Mouse (Mus musculus) ES-Bruce4 (cell line): ENCODE data around the gene Foxo3. TPM values are rescaled to one million over a fixed set of nuclear protein-coding genes. Genes with fewer than 3 reads are reported as not detected.

Source experiments
- H3K27ac ChIP-seq: 2 replicates; pipeline ENCODE4 v1.5.1; 2012; ENCODE audit warnings: low read length, inconsistent platforms; ENCODE audit not compliant: insufficient read depth
- H3K27me3 ChIP-seq: 2 replicates; pipeline ENCODE4 v1.6.1; 2012; ENCODE audit warnings: mild to moderate bottlenecking, low read length, inconsistent platforms; ENCODE audit not compliant: control insufficient read depth, poor library complexity, insufficient read depth, severe bottlenecking
- H3K36me3 ChIP-seq: 2 replicates; pipeline ENCODE4 v1.6.1; 2012; ENCODE audit warnings: inconsistent platforms, mild to moderate bottlenecking, low read length, moderate library complexity; ENCODE audit not compliant: control insufficient read depth, poor library complexity, insufficient read depth, severe bottlenecking
- H3K4me1 ChIP-seq: one replicate; pipeline ENCODE4 v1.8.1; 2011; ENCODE audit warnings: low read length; ENCODE audit not compliant: control insufficient read depth, insufficient read depth
- H3K4me3 ChIP-seq: 2 replicates; pipeline ENCODE4 v1.5.1; 2011; ENCODE audit warnings: low read depth, mild to moderate bottlenecking, low read length
- H3K9ac ChIP-seq: 2 replicates; pipeline ENCODE4 v1.6.1; 2012; ENCODE audit warnings: low read depth, mild to moderate bottlenecking, inconsistent platforms; ENCODE audit not compliant: poor library complexity, severe bottlenecking
- H3K9me3 ChIP-seq: replicated peaks from 2 replicates; pipeline ENCODE4 v1.6.1; 2012; ENCODE audit warnings: mild to moderate bottlenecking, low read length, inconsistent platforms; ENCODE audit not compliant: control insufficient read depth, poor library complexity, insufficient read depth, severe bottlenecking
- CTCF ChIP-seq: IDR thresholded peaks from one replicate; pipeline ENCODE4 v1.8.1; 2011; ENCODE audit warnings: low read depth, low read length
- EP300 ChIP-seq: IDR thresholded peaks from 2 replicates; pipeline ENCODE4 v1.6.1; 2011; ENCODE audit warnings: low read depth, low read length; ENCODE audit not compliant: insufficient read depth
- POLR2A ChIP-seq: IDR thresholded peaks from one replicate; pipeline ENCODE4 v1.8.1; 2011; ENCODE audit warnings: low read length; ENCODE audit not compliant: insufficient read depth
- polyA plus RNA-seq: library from polyadenylated mRNA; stranded (reverse); fragments of >200 nt; gene quantifications from 2 replicates; pipeline ENCODE4 v1.2.4, GENCODE M21; 2011; ENCODE audit warnings: low read depth; ENCODE audit not compliant: missing spikeins, insufficient read depth, insufficient read length

The Foxo3 gene
- polyA plus RNA-seq, 1 experiment: 44.9 TPM

GRCm38 (mm10) chr10:42287666-42288065, 11.1 kb upstream of the Foxo3 start:
- no peak for TF ChIP-seq POLR2A
- no peak for TF ChIP-seq CTCF
- no peak for TF ChIP-seq EP300
- H3K4me1 ChIP-seq: no peaks in the 10 kb centered on the region
- peaks cover 23% of the 10 kb centered on the region for H3K9me3 ChIP-seq
- H3K27me3 ChIP-seq: no peaks in the 10 kb centered on the region
- no peak overlapping the region for H3K9ac ChIP-seq
- no peak overlapping the region for H3K27ac ChIP-seq
- H3K4me3 ChIP-seq: no peak overlapping the region
- H3K36me3 ChIP-seq: no peaks in the 10 kb centered on the region

DNA sequence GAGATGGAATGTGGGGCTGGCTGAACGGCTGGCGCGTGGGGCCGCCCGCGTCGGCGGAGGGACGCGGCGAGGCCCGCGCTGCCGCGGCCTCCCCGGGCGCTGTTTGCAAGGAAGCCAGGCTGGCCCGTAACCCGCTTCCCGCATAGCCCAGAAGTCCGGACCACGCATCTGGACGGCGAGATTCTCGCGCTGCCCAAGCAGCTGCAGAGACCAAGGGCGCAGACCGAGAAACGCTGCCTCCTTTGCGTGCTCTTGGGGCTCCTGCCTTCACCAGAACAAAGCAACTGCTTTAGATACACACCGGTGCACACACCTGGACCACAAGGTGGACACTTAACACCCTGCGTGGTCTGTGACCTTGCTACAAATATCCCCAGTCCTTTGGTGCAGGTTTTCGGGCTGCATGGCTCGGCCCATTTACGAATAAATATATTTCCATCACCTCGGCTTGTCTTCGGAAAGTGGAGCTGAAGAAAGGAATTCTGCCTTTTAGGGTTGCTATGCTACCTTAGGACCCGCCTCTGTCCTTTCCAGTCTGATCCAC, 1.8 kb upstream of the Foxo3 start:
- H3K9me3 ChIP-seq: no peaks in the 10 kb centered on the region
- H3K27me3 ChIP-seq: no peaks in the 10 kb centered on the region
- no peaks in the 10 kb centered on the region; the same call in 1 of the 2 replicates for H3K36me3 ChIP-seq
- H3K4me3 ChIP-seq: peak overlapping the region; percentile 91
- H3K27ac ChIP-seq: peak overlapping the region; percentile 10; the same call in 1 of the 2 replicates
- TF ChIP-seq EP300 (no peak), CTCF (no peak), POLR2A (no peak)
- no peaks in the 10 kb centered on the region for H3K4me1 ChIP-seq
- peak overlapping the region; percentile 44 for H3K9ac ChIP-seq

DNA sequence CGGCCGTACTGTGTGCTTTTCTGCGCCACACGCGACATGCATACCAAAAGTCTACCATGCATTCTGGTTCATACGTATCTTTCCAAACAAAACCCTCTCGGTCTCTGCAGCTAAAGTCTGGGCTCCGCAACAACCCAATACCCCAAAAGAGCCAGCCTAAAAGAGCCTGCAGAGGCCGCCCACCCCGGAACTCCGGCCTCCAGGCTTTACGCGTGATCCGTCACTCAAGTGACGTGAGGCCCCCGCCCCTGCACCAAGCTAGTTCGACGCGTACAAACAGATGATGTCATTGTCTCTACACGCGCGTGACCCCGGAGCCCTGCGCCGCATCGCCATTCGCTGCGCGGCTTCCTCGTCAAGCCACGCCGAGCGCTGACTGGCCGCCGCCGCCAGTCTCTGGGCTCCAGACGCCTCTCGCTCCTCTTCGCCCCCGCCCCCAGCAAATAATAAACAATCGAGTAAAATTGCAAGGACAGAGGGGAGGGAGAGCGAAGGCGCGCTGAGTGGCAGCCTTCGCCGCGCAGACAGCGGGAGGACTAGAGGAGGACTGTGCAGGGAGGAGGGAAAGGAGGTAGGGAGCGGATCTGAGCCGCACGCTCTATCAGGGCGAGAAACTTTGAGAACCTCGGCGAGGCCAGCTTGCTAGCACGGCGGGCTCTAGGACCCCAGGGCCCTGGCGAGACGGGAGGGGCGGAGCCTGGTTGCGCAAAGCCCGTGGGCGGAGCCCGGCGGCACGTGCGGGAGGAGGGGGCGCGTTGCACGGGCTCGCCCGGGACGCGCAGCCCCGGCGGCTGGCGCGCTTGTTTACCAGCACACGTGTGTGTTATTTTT, 1.1 kb upstream of the Foxo3 start:
- TF ChIP-seq POLR2A (peak; percentile 20), EP300 (peak; percentile 71; the same call in 1 of the 2 replicates), CTCF (no peak)
- H3K36me3 ChIP-seq: no peaks in the 10 kb centered on the region; the same call in 1 of the 2 replicates
- H3K27me3 ChIP-seq: no peaks in the 10 kb centered on the region
- no peaks in the 10 kb centered on the region for H3K9me3 ChIP-seq
- H3K4me1 ChIP-seq: no peaks in the 10 kb centered on the region
- H3K4me3 ChIP-seq: peak overlapping the region; percentile 91
- H3K27ac ChIP-seq: peak overlapping the region; percentile 76
- H3K9ac ChIP-seq: peak overlapping the region; percentile 93

DNA sequence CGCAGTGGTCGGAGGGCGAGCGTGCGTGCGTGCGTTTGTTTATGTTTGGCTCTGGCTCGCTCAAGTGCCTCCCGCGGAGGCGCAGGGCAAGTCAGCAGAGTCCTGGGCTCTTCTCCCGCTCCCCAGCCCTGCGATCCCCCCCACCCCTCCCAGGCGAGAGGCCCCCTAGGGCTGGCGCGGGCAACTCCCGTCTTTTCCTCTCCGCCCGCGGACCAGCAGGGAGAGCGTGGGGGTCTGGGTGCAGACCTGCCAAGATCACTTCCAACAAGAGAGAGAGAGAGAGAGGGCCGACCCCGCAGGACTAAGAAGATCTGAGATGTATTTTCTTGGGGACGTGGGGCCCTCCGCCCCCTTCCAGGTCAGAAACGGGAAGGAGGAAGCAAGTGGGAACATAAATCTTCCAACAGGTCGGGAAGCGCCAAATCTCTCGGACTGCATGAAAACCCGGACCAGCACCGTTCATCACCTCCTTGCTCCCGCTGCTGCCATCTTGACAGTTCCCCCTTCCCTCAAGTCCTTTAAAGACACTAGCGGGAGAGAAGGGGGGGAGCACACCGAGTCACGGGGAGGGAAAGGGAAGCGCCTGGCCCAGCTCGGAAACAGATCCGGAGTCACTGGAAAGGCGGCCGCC, 569 bp downstream of the Foxo3 start:
- H3K9ac ChIP-seq: peak overlapping the region; percentile 93
- H3K36me3 ChIP-seq: peaks cover 4% of the 10 kb centered on the region; the same call in 1 of the 2 replicates
- H3K9me3 ChIP-seq: no peaks in the 10 kb centered on the region
- no peaks in the 10 kb centered on the region for H3K4me1 ChIP-seq
- no peaks in the 10 kb centered on the region for H3K27me3 ChIP-seq
- no peak overlapping the region for H3K27ac ChIP-seq
- TF ChIP-seq CTCF (no peak), POLR2A (no peak), EP300 (no peak)
- peak overlapping the region; percentile 79 for H3K4me3 ChIP-seq

GRCm38 (mm10) chr10:42275401-42275870, 1.1 kb downstream of the Foxo3 start:
- Histone ChIP-seq H3K9ac (peak overlapping the region; percentile 93), H3K27ac (no peak overlapping the region), H3K4me1 (no peaks in the 10 kb centered on the region), H3K9me3 (no peaks in the 10 kb centered on the region), H3K27me3 (no peaks in the 10 kb centered on the region), H3K4me3 (peak overlapping the region; percentile 79), H3K36me3 (peaks cover 4% of the 10 kb centered on the region; the same call in 1 of the 2 replicates)
- TF ChIP-seq EP300 (0 out of 2 replicates have a peak, but pooled peaks have one; percentile 23), POLR2A (no peak), CTCF (no peak)
